ENCODE assay signal across 8 mouse cellular contexts in the genomic region with DNA sequence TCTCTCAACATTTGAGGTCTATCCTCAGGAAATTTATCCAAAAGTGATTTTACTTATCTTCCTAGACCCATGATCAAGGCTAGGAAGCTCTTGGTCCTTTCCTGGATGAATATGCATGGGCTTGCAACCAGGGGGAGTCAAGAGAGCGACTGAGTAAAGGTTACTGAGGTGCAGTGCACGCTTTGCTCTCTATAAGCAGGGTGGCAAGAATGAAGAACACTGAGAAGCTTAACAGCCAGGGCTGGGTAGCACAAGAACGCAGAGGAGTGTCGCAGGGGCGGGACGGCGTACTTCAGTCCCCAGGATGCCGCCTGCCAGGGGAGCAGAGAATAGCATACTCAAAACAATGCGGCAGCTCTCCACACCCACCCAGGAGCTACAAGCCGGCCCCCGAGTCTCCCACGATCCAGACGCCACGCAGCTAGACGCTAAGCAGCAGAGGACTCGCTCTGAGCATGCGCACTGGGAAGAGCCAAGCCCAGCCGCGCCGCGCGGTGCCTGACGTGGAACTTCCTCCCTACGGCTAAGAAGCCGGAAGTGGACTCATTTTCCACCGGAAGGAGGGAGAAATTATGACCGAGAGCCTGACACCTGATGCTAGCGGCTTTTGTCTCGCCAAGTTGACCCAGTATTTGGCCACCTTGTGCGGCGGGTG. TPM values are rescaled to one million over a fixed set of nuclear protein-coding genes. Genes with fewer than 3 reads are reported as not detected.
DNase-seq lines count a peak whose midpoint lies in the region; ATAC-seq lines count a peak whose summit lies in the region.

No protein-coding gene starts in this region.

- H3K27me3 ChIP-seq in hindbrain, embryonic 16.5 days (replicated peaks; ENCODE audit: control insufficient read depth, insufficient read depth, low read length): no peaks in the 10 kb centered on the region

- peak overlapping the region; percentile 81 for H3K9ac ChIP-seq in hindbrain, embryonic 16.5 days (ENCODE audit: low read depth, low read length)

- peak overlapping the region; percentile 95 for H3K27ac ChIP-seq in hindbrain, embryonic 16.5 days (ENCODE audit: low read depth, low read length)
- H3K27ac ChIP-seq in macrophage: peak overlapping the region; percentile 62

- peak overlapping the region; percentile 51 for H3K4me3 ChIP-seq in hindbrain, embryonic 16.5 days (ENCODE audit: low read length)
- peak overlapping the region; percentile 90 for H3K4me3 ChIP-seq in macrophage (ENCODE audit: inconsistent target)

- H3K4me1 ChIP-seq in hindbrain, embryonic 16.5 days (ENCODE audit: control insufficient read depth, insufficient read depth, low read depth, low read length): peaks cover 17% of the 10 kb centered on the region

- peak overlapping the region; percentile 88 for H3K4me2 ChIP-seq in hindbrain, embryonic 16.5 days (ENCODE audit: low read length)

- peaks cover 47% of the 10 kb centered on the region for H3K79me2 ChIP-seq in macrophage (ENCODE audit: inconsistent target)

- DNase-seq in R1 (ENCODE audit: low read depth, low spot score): peak; percentile 97
- peak; percentile 90 to 94 for DNase-seq in cerebellum, postnatal 25 days
- DNase-seq in frontal cortex, postnatal 36 days (ENCODE audit: low spot score in 2 of 2): peak; percentile 88 to 92
- peak; percentile 88 to 93 for DNase-seq in left cerebral cortex, adult 18-20 months (ENCODE audit: low spot score in 2 of 2)
- DNase-seq in right cerebral cortex, adult 18-20 months: peak; percentile 94
- peak; percentile 59 for DNase-seq in urinary bladder, postnatal 10 days (ENCODE audit: low spot score)

- H3K9me3 ChIP-seq in hindbrain, embryonic 16.5 days (ENCODE audit: control insufficient read depth, low read length): no peaks in the 10 kb centered on the region

- WGBS in hindbrain, embryonic 16.5 days: 0% methylated on average over 31 of the region's 31 CpGs
- WGBS in macrophage (ENCODE audit: missing documents): under 1% methylated on average over 31 of the region's 31 CpGs

- no peaks in the 10 kb centered on the region; the same call in 1 of the 2 replicates for H3K36me3 ChIP-seq in hindbrain, embryonic 16.5 days (ENCODE audit: control insufficient read depth, insufficient read depth, low read length)
- no peaks in the 10 kb centered on the region for H3K36me3 ChIP-seq in macrophage (ENCODE audit: inconsistent target)

- ATAC-seq in hindbrain, embryonic 16.5 days: peak; percentile 99

RNA-seq across cellular contexts. Expression of a gene that starts 25.1 kb away (rescaled TPM):
- polyA plus RNA-seq in hindbrain, embryonic 16.5 days (2015; fragmentation: Nextera tagmentation; extraction: Ambion mirVana): not detected in 2 replicates
- total RNA-seq in left cerebral cortex, adult 18-20 months (2021): not detected
- total RNA-seq in macrophage (2018; cell fraction: chromatin; rRNA removed): not detected
- total RNA-seq in macrophage (2018; cell fraction: cytosol; rRNA removed): not detected
- not detected for total RNA-seq in macrophage (2018; cell fraction: nucleus; rRNA removed)
- polyA plus RNA-seq in macrophage (2018): not detected in 3 replicates

RNA-seq across cellular contexts. Expression of a gene that starts 29.4 kb away (rescaled TPM):
- 149 and 164 TPM in 2 replicates for polyA plus RNA-seq in hindbrain, embryonic 16.5 days (2015; fragmentation: Nextera tagmentation; extraction: Ambion mirVana)
- total RNA-seq in left cerebral cortex, adult 18-20 months (2021): 100 to 1,000 TPM; 156 to 159 TPM
- not detected for total RNA-seq in macrophage (2018; cell fraction: chromatin; rRNA removed)
- not detected for total RNA-seq in macrophage (2018; cell fraction: cytosol; rRNA removed)
- under 1 TPM in 1 of 26 experiments, not detected in 25; 0.33 TPM for total RNA-seq in macrophage (2018; cell fraction: nucleus; rRNA removed)
- not detected in 3 replicates for polyA plus RNA-seq in macrophage (2018)

RNA-seq across cellular contexts. Expression of a gene that starts 43.6 kb away (rescaled TPM):
- 0.15 and 0.57 TPM in 2 replicates for polyA plus RNA-seq in hindbrain, embryonic 16.5 days (2015; fragmentation: Nextera tagmentation; extraction: Ambion mirVana)
- under 1 TPM; 0.09 to 0.26 TPM for total RNA-seq in left cerebral cortex, adult 18-20 months (2021)
- total RNA-seq in macrophage (2018; cell fraction: chromatin; rRNA removed): under 1 TPM in 8 of 26 experiments, not detected in 18; 0.16 to 0.49 (median 0.22) TPM
- under 1 TPM in 25 of 26 experiments, not detected in 1; 0.05 to 0.24 (median 0.15) TPM for total RNA-seq in macrophage (2018; cell fraction: cytosol; rRNA removed)
- total RNA-seq in macrophage (2018; cell fraction: nucleus; rRNA removed): under 1 TPM in 7 of 26 experiments, not detected in 19; 0.14 to 0.40 (median 0.17) TPM
- 0.18 to 0.30 TPM (median 0.22 TPM) in 3 replicates for polyA plus RNA-seq in macrophage (2018)

RNA-seq across cellular contexts. Expression of a gene that starts 47.9 kb away (rescaled TPM):
- polyA plus RNA-seq in hindbrain, embryonic 16.5 days (2015; fragmentation: Nextera tagmentation; extraction: Ambion mirVana): 2.0 and 6.0 TPM in 2 replicates
- total RNA-seq in left cerebral cortex, adult 18-20 months (2021): 10 to 100 TPM; 15.1 to 17.5 TPM
- 10 to 100 TPM; 14.8 to 73.4 (median 31.5) TPM for total RNA-seq in macrophage (2018; cell fraction: chromatin; rRNA removed)
- 10 to 100 TPM in 14 of 26 experiments, 1 to 10 TPM in 12; 6.3 to 19.2 (median 12.1) TPM for total RNA-seq in macrophage (2018; cell fraction: cytosol; rRNA removed)
- 10 to 100 TPM; 13.8 to 74.9 (median 26.5) TPM for total RNA-seq in macrophage (2018; cell fraction: nucleus; rRNA removed)
- polyA plus RNA-seq in macrophage (2018): 7.0 to 9.1 TPM (median 8.4 TPM) in 3 replicates

Comparison
In these comparisons a context has a peak if more than half of its experiments do, and no peak if none do; other contexts are left out.
1. Peak in every context shown above with its lines: DNase-seq, ATAC-seq, H3K4me3 ChIP-seq and H3K27ac ChIP-seq.
2. RNA of a gene that starts 29.4 kb away (polyA plus RNA-seq): 149 to 164 TPM in hindbrain, embryonic 16.5 days; not detected in macrophage; every median in the first group is over 100 times any median in the second.